Mouse (Mus musculus) intestine, embryonic 16.5 days (tissue): ENCODE results near the gene Trim30a. TPM values are rescaled to one million over a fixed set of nuclear protein-coding genes. Genes with fewer than 3 reads are reported as not detected.
"Not testable (repeated sequence)": the region's sequence is repeated elsewhere in the genome, so short reads cannot be mapped to it uniquely, and the experiment has no call there.

ENCODE experiments used
- ATAC-seq: fragments of 200-750 bp; cut with Nextera tagmentation; 2 replicates; pipeline ENCODE4 v1.8.0; 2017; ENCODE audit warnings: moderate TSS enrichment, moderate library complexity
- H3K27ac ChIP-seq: fragments of 300-500 bp; sonication (generic); 2 replicates; pipeline ENCODE4 v1.5.1; 2014; ENCODE audit warnings: mild to moderate bottlenecking, low read length
- H3K27me3 ChIP-seq: fragments of 300-500 bp; sonication (generic); replicated peaks from 2 replicates; pipeline ENCODE4 v1.6.1; 2014; ENCODE audit warnings: low read length, control low read depth, mixed read lengths; ENCODE audit not compliant: control insufficient read depth, insufficient read depth
- H3K36me3 ChIP-seq: fragments of 300-500 bp; sonication (generic); 2 replicates; pipeline ENCODE4 v1.6.1; 2014; ENCODE audit warnings: low read length, control low read depth; ENCODE audit not compliant: control insufficient read depth, insufficient read depth
- H3K4me1 ChIP-seq: fragments of 300-500 bp; sonication (generic); 2 replicates; pipeline ENCODE4 v1.6.1; 2014; ENCODE audit warnings: low read length, control low read depth, mixed read lengths; ENCODE audit not compliant: control insufficient read depth, insufficient read depth
- H3K4me2 ChIP-seq: fragments of 300-500 bp; sonication (generic); 2 replicates; pipeline ENCODE4 v1.6.1; 2014; ENCODE audit warnings: low read depth, low read length, control low read depth
- H3K4me3 ChIP-seq: fragments of 300-500 bp; sonication (generic); 2 replicates; pipeline ENCODE4 v1.5.1; 2014; ENCODE audit warnings: mild to moderate bottlenecking, low read length
- H3K9ac ChIP-seq: fragments of 300-500 bp; sonication (generic); 2 replicates; pipeline ENCODE4 v1.6.1; 2014; ENCODE audit warnings: low read depth, low read length
- H3K9me3 ChIP-seq: fragments of 300-500 bp; sonication (generic); 2 replicates; pipeline ENCODE4 v1.6.1; 2016; ENCODE audit warnings: low read length, control low read depth; ENCODE audit not compliant: control insufficient read depth
- WGBS: fragments of 180-500 bp; shearing (Covaris S2); extraction: QIAGEN DNeasy Blood & Tissue Kit; methylation state at CpG from one replicate; pipeline ENCODE4 v1.1.7; 2014; 5-methylcytosine and 5-hydroxymethylcytosine counted together
- polyA plus RNA-seq: library from polyadenylated mRNA; unstranded; fragments of >200 nt; fragmentation: Nextera tagmentation; extraction: Ambion mirVana; gene quantifications from 2 replicates; pipeline ENCODE4 v1.2.1, GENCODE M21; 2015

Trim30a gene
- polyA plus RNA-seq, result 1.2 TPM in 2 replicates

DNA sequence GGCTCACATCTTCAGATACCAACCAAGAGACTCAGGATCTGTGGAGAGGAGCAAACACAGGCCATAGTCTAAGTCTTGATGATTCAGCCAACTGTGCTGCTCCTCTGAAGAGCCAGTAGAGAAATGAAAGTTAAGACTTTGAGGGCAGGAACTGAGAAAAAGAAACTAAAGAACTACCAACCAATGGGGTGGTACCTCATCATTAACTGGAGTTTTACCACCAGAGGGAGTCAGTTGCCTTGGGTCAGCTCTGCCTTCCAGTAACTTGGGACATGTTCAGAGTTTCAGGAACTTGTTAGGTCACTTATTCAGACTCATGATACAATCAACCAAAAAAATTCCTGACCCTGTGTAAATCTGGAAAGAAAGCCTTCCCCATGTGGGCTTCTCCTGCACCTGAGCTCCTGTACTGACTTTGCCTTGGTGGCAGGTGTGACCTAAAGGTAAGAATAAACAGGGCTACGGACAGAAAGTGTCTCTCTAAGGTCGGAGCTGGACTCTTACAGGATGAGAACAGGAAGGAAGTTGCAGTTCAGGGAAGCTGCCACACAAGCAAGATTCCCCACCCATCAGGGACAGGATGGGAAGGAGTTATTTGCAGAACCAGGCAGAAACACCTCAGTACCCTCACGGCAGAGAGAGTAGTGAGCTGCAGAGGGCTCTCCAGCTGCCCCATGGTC lies at the start of gene Trim30a:
Gene Trim30a (minus strand): TSS at position 129 of the 680 bp plus-strand sequence.
- peak; percentile 79 for ATAC-seq
- no peak within 1 kb of the TSS for H3K9ac ChIP-seq
- WGBS, result 63% methylated on average over 3 of the region's 3 CpGs
- no peaks in the 10 kb centered on the region for H3K27me3 ChIP-seq
- H3K4me3 ChIP-seq, result no peak within 1 kb of the TSS
- no peaks in the 10 kb centered on the region for H3K36me3 ChIP-seq
- H3K9me3 ChIP-seq, result no peaks in the 10 kb centered on the region
- no peak within 1 kb of the TSS for H3K4me2 ChIP-seq
- no peak within 1 kb of the TSS for H3K27ac ChIP-seq
- H3K4me1 ChIP-seq, result no peaks in the 10 kb centered on the region

DNA sequence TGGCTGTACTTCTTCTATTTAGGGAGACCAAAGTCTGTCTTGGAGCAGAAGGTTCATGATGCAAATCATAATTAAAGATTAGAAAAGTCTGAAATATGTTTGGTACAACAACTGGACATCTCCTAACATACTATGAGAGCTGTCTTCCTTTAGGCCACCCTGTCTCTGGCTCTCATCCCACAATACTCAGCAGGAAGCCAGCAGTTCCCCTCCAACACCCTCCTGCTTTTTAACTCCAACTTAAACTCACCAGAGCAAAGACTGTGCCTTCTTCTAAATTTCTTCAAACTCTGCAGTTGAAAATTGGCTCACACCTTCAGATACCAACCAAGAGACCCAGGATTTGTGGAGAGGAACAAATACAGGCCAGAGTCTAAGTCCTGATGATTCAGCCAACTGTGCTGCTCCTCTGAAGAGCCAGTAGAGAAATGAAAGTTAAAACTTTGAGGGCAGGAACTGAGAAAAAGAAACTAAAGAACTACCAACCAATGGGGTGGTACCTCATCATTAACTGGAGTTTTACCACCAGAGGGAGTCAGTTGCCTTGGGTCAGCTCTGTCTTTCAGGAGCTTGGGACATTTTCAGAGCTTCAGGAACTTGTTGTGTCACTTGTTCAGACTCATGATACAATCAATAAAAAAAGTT lies 42.5 kb upstream of the Trim30a start, which contains the start of gene Trim30d:
Gene Trim30d (minus strand): TSS at position 429 of the 645 bp plus-strand sequence.
- H3K27me3 ChIP-seq, H3K4me3 ChIP-seq, H3K27ac ChIP-seq, H3K9ac ChIP-seq, H3K36me3 ChIP-seq, H3K4me1 ChIP-seq, H3K4me2 ChIP-seq, H3K9me3 ChIP-seq: not testable (repeated sequence)
- peak; percentile 87 for ATAC-seq

DNA sequence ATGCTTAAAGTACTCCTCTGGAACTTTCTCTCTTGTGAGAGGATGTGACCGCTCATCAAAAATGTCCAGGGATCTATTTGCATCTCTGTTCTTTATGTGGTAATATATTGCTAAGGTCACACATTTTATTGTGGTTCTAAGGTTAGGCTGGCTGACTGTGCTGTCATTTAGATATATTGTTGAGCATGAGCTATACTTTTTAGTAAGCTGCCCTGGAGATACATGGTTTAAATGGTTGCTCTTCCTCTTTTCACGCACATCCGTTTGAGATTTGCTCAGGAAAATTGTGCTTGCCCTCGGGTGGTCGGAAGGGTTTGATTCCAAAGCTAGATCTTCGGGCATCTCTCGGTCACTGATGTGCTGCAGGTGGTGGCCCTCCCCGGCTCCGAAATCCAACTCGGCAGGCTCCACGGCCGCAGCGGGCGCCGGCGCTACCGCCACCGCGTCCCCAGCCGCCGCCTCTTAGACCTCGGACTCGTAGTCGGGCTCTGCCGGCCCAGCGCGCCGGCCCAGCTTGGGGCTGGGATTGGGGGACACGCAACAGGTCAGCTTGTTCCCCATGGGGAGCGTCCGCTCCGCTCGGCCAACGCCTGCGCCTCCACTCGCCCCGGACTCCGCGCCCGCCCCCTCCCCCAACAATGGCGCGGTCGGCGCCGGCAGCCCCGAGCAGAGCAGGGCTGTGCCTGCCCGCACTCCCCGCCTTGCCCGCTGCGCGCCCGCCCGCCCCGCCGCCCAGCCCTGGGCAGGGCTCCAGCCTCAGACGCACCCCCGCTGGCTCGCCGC lies 36.8 kb upstream of the Trim30a start:
- H3K36me3 ChIP-seq, result no peaks in the 10 kb centered on the region
- ATAC-seq, result peak; percentile 99
- H3K4me2 ChIP-seq, result peak overlapping the region; percentile 75
- no peaks in the 10 kb centered on the region for H3K9me3 ChIP-seq
- H3K9ac ChIP-seq, result peak overlapping the region; percentile 70
- no peak overlapping the region for H3K27ac ChIP-seq
- no peaks in the 10 kb centered on the region for H3K4me1 ChIP-seq
- 2% methylated on average over 58 of the region's 59 CpGs for WGBS
- no peaks in the 10 kb centered on the region for H3K27me3 ChIP-seq
- H3K4me3 ChIP-seq, result peak overlapping the region; percentile 57

DNA sequence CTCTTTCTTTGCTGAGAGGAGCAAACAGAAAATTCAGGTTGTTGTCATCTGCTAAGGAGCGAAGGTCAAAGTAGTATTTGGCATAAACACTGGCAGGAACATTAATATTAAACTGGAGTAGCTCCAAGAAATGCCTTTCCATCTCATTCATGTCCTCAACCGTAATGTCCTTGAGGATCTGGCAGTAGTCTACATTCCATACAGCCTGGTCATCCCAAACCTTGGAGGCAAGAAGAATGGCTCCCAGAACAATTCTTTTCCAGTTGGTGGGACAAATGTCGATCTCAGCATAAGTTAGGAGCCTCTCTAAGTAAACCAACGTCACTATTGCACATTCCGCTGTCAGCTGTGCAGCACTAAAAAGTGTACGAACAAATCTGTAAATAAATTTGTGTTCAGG lies 36.2 kb upstream of the Trim30a start:
- 56% methylated on average over 6 of the region's 6 CpGs for WGBS
- not testable (repeated sequence) for H3K27ac ChIP-seq, H3K9ac ChIP-seq, H3K36me3 ChIP-seq, H3K4me2 ChIP-seq, H3K4me3 ChIP-seq, H3K27me3 ChIP-seq, H3K4me1 ChIP-seq, H3K9me3 ChIP-seq
- 0 out of 2 replicates have a peak, but pooled peaks have one; percentile 24 for ATAC-seq

DNA sequence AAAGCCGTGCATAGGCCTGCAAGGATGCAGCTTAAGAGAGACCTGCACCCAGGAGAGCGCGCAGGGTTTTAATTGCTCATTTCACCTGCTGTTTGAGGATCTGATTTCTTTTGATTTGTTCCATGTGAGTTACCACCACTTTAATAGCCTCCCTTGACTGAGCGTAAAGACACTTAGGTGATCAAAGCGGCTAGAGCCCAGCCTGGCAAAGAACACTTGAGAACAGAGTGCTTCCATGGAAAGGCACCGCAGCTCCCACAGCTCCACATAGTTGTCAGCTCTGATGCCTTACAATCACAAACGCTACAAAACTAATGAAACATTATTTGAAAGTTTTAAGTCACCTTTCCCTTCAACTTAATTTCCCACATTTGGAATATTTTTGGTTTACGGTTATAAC lies 34.5 kb upstream of the Trim30a start:
- H3K4me3 ChIP-seq, H3K9me3 ChIP-seq, ATAC-seq, H3K27me3 ChIP-seq, H3K9ac ChIP-seq, H3K36me3 ChIP-seq, H3K4me2 ChIP-seq, H3K27ac ChIP-seq, H3K4me1 ChIP-seq: not testable (repeated sequence)
- WGBS, result 80% methylated on average over 7 of the region's 8 CpGs

DNA sequence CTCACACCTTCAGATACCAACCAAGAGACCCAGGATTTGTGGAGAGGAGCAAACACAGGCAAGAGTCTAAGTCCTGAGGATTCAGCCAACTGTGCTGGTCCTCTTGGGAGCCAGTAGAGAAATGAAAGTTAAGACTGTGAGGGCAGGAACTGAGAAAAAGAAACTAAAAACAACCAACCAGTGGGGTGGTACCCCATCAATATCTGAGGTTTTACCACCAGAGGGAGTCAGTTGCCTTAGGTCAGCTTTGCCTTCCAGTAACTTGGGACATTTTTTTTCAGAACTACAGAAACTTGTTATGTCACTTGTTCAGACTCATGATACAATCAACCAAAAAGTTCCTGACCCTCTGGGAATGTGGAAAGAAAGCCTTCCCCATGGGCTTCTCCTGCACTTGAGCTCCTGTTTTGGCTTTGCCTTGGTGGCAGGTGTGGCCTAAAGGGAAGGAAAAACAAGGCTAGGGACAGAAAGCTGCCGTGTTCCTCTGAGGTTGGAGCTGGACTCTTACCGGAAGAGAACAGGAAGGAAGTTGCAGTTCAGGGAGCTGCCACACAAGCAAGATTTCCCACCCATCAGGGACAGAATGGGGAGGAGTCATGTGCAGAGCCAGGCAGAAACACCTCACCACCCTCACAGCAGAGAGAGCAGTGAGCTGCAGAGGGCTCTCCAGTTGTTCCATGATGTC lies 18.9 kb downstream of the Trim30a start:
- Histone ChIP-seq H3K36me3 (no peaks in the 10 kb centered on the region), H3K4me1 (no peaks in the 10 kb centered on the region), H3K27ac (no peak overlapping the region), H3K4me3 (no peak overlapping the region), H3K9ac (no peak overlapping the region), H3K27me3 (no peaks in the 10 kb centered on the region), H3K4me2 (no peak overlapping the region), H3K9me3 (no peaks in the 10 kb centered on the region)
- WGBS, result 57% methylated on average over 2 of the region's 2 CpGs
- peak; percentile 71 for ATAC-seq

DNA sequence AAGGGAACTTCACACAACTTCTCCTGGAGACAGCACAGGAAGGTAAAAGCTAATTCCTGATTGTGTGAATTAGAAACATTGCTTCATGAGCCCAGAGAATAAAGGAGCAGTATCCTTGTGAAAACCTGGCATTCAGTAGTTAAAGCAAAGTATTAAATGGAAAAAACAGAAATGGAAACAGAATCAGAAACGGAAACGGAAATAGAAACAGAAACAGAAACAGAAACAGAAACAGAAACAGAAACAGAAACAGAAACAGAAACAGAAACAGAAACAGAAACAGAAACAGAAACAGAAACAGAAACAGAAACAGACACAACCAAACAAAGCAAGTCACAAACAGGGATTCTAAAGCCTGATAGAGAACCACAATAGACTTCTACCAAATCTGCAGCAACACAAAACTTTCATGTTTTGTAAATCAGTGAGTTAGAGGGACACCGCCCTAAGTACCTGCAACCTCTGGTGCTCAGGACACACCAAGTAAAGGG lies 60.5 kb downstream of the Trim30a start:
- no peaks in the 10 kb centered on the region for H3K36me3 ChIP-seq
- ATAC-seq, result no peak
- WGBS, result 96% methylated on average over 3 of the region's 3 CpGs
- no peaks in the 10 kb centered on the region for H3K9me3 ChIP-seq
- no peaks in the 10 kb centered on the region for H3K27me3 ChIP-seq
- H3K27ac ChIP-seq, result no peak overlapping the region
- no peak overlapping the region for H3K4me2 ChIP-seq
- H3K4me3 ChIP-seq, result no peak overlapping the region
- H3K9ac ChIP-seq, result no peak overlapping the region
- no peaks in the 10 kb centered on the region for H3K4me1 ChIP-seq

DNA sequence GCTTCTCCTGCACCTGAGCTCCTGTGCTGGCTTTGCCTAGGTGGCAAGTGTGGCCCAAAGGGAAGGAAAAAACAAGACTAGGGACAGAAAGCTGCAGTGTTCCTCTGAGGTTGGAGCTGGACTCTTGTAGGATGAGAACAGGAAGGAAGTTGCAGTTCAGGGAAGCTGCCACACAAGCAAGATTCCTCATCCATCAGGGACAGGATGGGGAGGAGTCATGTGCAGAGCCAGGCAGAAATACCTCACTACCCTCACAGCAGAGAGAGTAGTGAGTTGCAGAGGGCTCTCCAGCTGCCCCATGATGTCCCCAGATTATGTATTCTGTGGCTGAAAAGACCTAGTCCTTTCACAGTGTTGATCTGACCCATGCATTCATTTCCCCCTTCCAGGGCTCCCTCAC lies 63.9 kb downstream of the Trim30a start:
- Histone ChIP-seq H3K4me1 (no peaks in the 10 kb centered on the region), H3K9ac (no peak overlapping the region), H3K27ac (no peak overlapping the region), H3K27me3 (no peaks in the 10 kb centered on the region), H3K9me3 (no peaks in the 10 kb centered on the region), H3K36me3 (no peaks in the 10 kb centered on the region), H3K4me2 (no peak overlapping the region), H3K4me3 (no peak overlapping the region)
- ATAC-seq, result no peak

DNA sequence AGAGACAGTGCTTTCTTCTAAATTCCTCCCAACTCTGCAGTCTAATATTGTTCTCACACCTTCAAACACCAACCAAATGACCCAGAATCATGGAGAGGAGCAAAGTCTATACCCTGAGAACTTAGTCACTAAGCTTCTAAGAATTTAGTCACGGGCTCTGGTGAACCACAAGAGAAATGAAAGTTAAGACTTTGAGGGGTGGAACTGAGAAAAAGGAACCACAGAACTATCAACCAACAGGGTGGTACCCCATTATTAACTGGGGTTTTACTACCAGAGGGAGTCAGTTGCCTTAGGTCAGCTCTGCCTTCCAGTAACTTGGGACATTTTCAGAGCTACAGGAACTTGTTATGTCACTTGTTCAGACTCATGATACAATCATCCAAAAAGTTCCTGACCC lies 64.3 kb downstream of the Trim30a start, which contains the start of gene Trim30c:
Gene Trim30c (minus strand): TSS at position 140 of the 400 bp plus-strand sequence.
- Histone ChIP-seq H3K4me3 (no peak within 1 kb of the TSS), H3K9me3 (no peaks in the 10 kb centered on the region), H3K36me3 (no peaks in the 10 kb centered on the region), H3K9ac (no peak within 1 kb of the TSS), H3K27ac (no peak within 1 kb of the TSS), H3K27me3 (no peaks in the 10 kb centered on the region), H3K4me2 (no peak within 1 kb of the TSS), H3K4me1 (no peaks in the 10 kb centered on the region)
- 81% methylated on average over 1 of the region's 1 CpGs for WGBS
- ATAC-seq, result no peak
